Mouse (Mus musculus) heart, postnatal 0 days (tissue): ENCODE measurements around the gene Mettl22. TPM values are rescaled to one million over a fixed set of nuclear protein-coding genes. Genes with fewer than 3 reads are reported as not detected.

Experiments
- ATAC-seq: fragments of 200-750 bp; cut with Nextera tagmentation; 2 replicates; pipeline ENCODE4 v1.8.0; 2017; ENCODE audit warnings: low read depth, moderate number of reproducible peaks, moderate library complexity; ENCODE audit not compliant: insufficient read depth
- DNase-seq: peaks from one replicate; pipeline ENCODE4 v3.0.0-alpha.2; 2016; ENCODE audit warnings: low spot score
- H3K27ac ChIP-seq: fragments of 300-500 bp; sonication (generic); 2 replicates; pipeline ENCODE4 v1.5.1; 2014; ENCODE audit warnings: low read depth, mild to moderate bottlenecking
- H3K27me3 ChIP-seq: fragments of 300-500 bp; sonication (generic); 2 replicates; pipeline ENCODE4 v1.6.1; 2014; ENCODE audit warnings: low read length, mixed read lengths; ENCODE audit not compliant: control insufficient read depth, insufficient read depth
- H3K36me3 ChIP-seq: fragments of 300-500 bp; sonication (generic); replicated peaks from 2 replicates; pipeline ENCODE4 v1.6.1; 2014; ENCODE audit warnings: low read length, mixed read lengths; ENCODE audit not compliant: control insufficient read depth, insufficient read depth
- H3K4me1 ChIP-seq: fragments of 300-500 bp; sonication (generic); 2 replicates; pipeline ENCODE4 v1.6.1; 2014; ENCODE audit warnings: antibody characterized with exemption; ENCODE audit not compliant: control insufficient read depth, insufficient read depth
- H3K4me2 ChIP-seq: fragments of 300-500 bp; sonication (generic); 2 replicates; pipeline ENCODE4 v1.6.1; 2014; ENCODE audit warnings: low read depth, mild to moderate bottlenecking, low read length, moderate library complexity
- H3K4me3 ChIP-seq: fragments of 300-500 bp; sonication (generic); 2 replicates; pipeline ENCODE4 v1.5.1; 2014; ENCODE audit warnings: low read depth, low read length
- H3K9ac ChIP-seq: fragments of 300-500 bp; sonication (generic); replicated peaks from 2 replicates; pipeline ENCODE4 v1.6.1; 2014; ENCODE audit warnings: low read depth, low read length, mixed read lengths
- H3K9me3 ChIP-seq: fragments of 300-500 bp; sonication (generic); replicated peaks from 2 replicates; pipeline ENCODE4 v1.6.1; 2016; ENCODE audit warnings: low read length; ENCODE audit not compliant: control insufficient read depth
- CTCF ChIP-seq: IDR thresholded peaks from 2 replicates; pipeline ENCODE4 v1.5.1; 2016; ENCODE audit warnings: antibody characterized with exemption, control low read depth, low read depth
- EP300 ChIP-seq: IDR thresholded peaks from 2 replicates; pipeline ENCODE4 v1.6.1; 2016; ENCODE audit warnings: antibody characterized with exemption, low read depth
- WGBS: fragments of 180-500 bp; shearing (Covaris S2); extraction: QIAGEN DNeasy Blood & Tissue Kit; methylation state at CpG from one replicate; pipeline ENCODE4 v1.1.7; 2014; 5-methylcytosine and 5-hydroxymethylcytosine counted together
- polyA plus RNA-seq: library from polyadenylated mRNA; unstranded; fragments of >200 nt; fragmentation: Nextera tagmentation; extraction: Ambion mirVana; gene quantifications from 2 replicates; pipeline ENCODE4 v1.2.1, GENCODE M21; 2015
- total RNA-seq: library from RNA; depleted of rRNA; stranded (reverse); fragments of >200 nt; gene quantifications from 2 replicates; pipeline ENCODE4 v1.2.3, GENCODE M21; 2014; ENCODE audit warnings: low replicate concordance

Mettl22 gene
- total and polyA plus RNA-seq, 2 experiments from 2014 or later = 26.4 to 43.4 TPM

DNA sequence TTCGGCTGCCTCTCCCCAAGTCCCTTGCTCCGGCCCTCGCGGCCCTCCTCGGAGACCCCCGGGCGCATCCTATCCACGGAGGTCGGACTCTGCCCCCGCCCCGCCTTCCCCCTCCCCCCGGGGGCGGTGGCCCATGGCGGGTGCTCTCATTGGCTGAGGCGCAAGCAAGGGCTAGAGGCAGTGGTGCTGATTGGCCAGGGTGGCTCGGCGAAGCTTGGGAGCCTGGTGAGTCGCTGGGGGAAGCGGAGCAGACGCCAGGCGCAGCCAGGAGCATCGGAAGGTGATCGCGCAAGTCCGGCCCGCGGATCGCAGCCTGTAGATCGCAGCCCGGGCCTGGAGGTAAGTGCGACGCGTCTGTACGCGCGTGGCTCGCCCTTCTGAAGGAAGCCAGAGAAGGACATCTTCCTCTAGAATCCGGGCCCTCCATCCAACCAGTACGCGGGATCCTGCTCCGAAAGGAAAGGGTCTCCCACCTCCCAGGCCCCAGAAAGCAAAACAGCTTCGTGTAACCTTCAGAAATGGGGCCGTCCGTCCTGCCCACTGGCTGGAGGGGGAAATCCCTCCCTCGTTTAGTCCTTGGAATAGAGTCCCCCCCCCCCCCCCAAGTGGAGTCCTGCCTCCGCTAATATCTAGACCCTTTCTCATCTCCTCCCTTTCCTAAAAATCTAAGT lies 42.8 kb downstream of the Mettl22 start, which contains the start of gene Abat:
TSS of gene Abat (plus strand) at position 194 of the 671 bp plus-strand sequence.
- Histone ChIP-seq H3K27ac (no peak within 1 kb of the TSS), H3K27me3 (no peaks in the 10 kb centered on the region), H3K36me3 (no peaks in the 10 kb centered on the region), H3K9me3 (no peaks in the 10 kb centered on the region), H3K4me2 (peak within 1 kb of the TSS; percentile 85), H3K9ac (peak within 1 kb of the TSS; percentile 45; the same call in 1 of the 2 replicates), H3K4me3 (peak within 1 kb of the TSS; percentile 57), H3K4me1 (peaks cover 15% of the 10 kb centered on the region)
- WGBS = 1% methylated on average over 43 of the region's 46 CpGs
- peak; percentile 97 for ATAC-seq
- DNase-seq = peak; percentile 96
- TF ChIP-seq CTCF = no peak
- TF ChIP-seq EP300 = 0 out of 2 replicates have a peak, but pooled peaks have one; percentile 36

DNA sequence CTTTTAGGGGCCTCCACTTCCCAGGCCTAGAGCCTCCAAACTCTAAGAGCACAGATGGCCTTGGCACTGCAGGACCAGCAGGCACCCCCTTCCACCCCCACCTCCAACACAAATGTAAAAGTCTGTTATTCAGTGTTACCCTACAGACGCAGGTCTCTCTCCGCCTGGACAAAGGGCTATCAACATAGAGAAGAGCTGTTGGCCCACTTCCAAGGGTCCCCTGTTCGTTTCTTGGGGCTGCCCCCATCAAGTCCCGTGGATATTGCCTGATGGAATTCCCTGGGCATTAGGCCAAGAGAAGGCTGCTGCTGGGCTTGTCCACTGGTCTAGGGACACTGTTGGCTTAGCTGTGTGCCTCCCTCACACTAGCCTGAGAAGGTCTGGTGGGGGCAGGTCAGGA lies 43.6 kb downstream of the Mettl22 start:
- Histone ChIP-seq H3K4me3 (peak overlapping the region; percentile 57), H3K27me3 (no peaks in the 10 kb centered on the region), H3K9me3 (no peaks in the 10 kb centered on the region), H3K36me3 (no peaks in the 10 kb centered on the region), H3K4me2 (peak overlapping the region; percentile 85), H3K4me1 (peaks cover 15% of the 10 kb centered on the region), H3K9ac (no peak overlapping the region), H3K27ac (no peak overlapping the region)
- TF ChIP-seq CTCF (no peak), EP300 (no peak)
- ATAC-seq = peak; percentile 42; the same call in 1 of the 2 replicates
- 6% methylated on average over 4 of the region's 4 CpGs for WGBS
- peak; percentile 70 for DNase-seq

DNA sequence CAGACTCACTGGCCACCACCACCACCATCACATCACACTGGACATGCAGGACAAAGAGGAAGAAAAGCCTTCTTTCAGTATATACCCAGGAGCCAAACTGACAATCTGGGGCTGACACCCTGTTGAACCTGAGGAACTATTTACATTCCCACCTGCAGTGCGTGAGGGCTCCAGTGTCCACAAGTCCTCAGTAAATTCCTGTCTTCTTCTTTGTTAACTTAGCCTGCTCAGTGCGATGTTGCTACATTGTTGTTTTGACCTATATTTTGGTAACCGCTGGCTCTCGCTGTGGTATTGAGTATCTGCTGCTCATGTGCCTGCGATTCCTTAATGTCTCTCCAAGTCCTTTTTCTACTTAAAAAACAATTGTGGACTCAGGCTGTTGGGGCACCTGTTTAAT lies 49.9 kb downstream of the Mettl22 start:
- 88% methylated on average over 5 of the region's 5 CpGs for WGBS
- H3K27me3 ChIP-seq = no peaks in the 10 kb centered on the region
- no peak for ATAC-seq
- H3K9me3 ChIP-seq = no peaks in the 10 kb centered on the region
- H3K4me1 ChIP-seq = peaks cover 15% of the 10 kb centered on the region
- no peak overlapping the region for H3K4me2 ChIP-seq
- TF ChIP-seq EP300 = no peak
- TF ChIP-seq CTCF = no peak
- no peaks in the 10 kb centered on the region for H3K36me3 ChIP-seq
- no peak overlapping the region for H3K4me3 ChIP-seq
- no peak for DNase-seq
- H3K27ac ChIP-seq = no peak overlapping the region
- H3K9ac ChIP-seq = no peak overlapping the region

DNA sequence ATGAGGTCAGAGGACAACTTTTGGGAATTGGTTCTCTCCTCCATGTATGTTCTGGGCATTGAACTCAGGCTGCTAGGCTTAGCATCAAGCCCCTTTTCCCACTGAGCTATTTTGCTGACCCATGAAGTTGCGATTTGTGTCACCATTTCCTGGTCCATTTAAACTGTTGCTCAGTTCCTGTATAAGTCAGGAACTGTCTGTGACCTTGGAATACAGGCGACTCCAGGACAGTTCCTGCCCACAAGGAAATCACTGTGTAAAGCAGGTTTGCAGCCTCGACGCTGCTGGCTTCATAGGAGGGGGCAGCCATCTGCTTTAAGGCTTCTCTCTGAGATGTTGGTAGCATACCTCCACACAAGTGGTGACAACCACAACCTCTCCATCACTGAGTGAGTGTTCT lies 50.7 kb downstream of the Mettl22 start:
- peaks cover 15% of the 10 kb centered on the region for H3K4me1 ChIP-seq

DNA sequence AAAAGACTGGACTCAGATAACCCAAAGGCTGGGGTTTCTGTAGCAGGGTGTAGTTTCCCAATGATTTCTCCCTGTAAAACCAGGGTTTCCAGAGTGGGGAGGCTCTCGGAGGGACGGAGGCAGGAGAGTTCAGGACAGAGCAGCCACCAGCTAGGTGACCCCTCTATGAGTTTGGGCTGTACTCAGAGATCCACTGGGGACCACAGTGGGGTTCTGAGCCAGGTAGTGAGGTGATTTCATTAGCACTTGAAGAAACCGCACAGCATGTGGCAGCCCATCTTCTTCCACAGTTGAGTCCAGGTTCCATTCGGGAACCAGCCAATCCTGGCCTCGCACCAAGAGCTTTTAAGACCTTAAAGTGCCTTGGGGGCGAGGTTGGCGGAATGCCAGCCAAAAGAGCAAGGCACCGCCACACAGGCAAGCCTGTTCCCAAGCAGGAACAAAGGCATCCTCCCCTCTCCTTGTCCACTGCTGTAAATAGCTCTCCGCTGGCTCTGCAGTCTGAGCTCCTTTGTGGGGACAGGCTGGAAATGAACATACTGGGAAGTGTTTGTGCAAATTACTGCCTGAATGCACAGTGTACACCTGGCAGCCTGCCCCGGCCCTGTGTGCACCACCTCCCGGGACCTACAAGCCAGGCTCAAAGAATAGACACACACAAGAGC lies 53.0 kb downstream of the Mettl22 start:
- no peaks in the 10 kb centered on the region for H3K9me3 ChIP-seq
- DNase-seq (peak; percentile 62), ATAC-seq (peak; percentile 77)
- peak overlapping the region; percentile 44 for H3K27ac ChIP-seq
- no peak overlapping the region for H3K9ac ChIP-seq
- peak overlapping the region; percentile 5; the same call in 1 of the 2 replicates for H3K4me2 ChIP-seq
- peaks cover 15% of the 10 kb centered on the region for H3K4me1 ChIP-seq
- TF ChIP-seq CTCF (no peak), EP300 (no peak)
- 10% methylated on average over 11 of the region's 11 CpGs for WGBS
- no peaks in the 10 kb centered on the region for H3K36me3 ChIP-seq
- no peak overlapping the region for H3K4me3 ChIP-seq
- no peaks in the 10 kb centered on the region for H3K27me3 ChIP-seq

More for the DNA sequence above, 50.7 kb downstream of the Mettl22 start:
- no peak for TF ChIP-seq EP300
- TF ChIP-seq CTCF = no peak
- no peak overlapping the region for H3K4me3 ChIP-seq
- WGBS = 56% methylated on average over 4 of the region's 4 CpGs
- no peak overlapping the region for H3K9ac ChIP-seq
- DNase-seq (no peak), ATAC-seq (no peak)
- no peaks in the 10 kb centered on the region for H3K27me3 ChIP-seq
- H3K27ac ChIP-seq = no peak overlapping the region
- no peaks in the 10 kb centered on the region for H3K36me3 ChIP-seq
- H3K4me2 ChIP-seq = no peak overlapping the region
- H3K9me3 ChIP-seq = no peaks in the 10 kb centered on the region
